Mouse (Mus musculus) lung, postnatal 4 days (tissue): Measurements from ENCODE around the gene Arhgap8.
"Not testable (repeated sequence)": the region's sequence is repeated elsewhere in the genome, so short reads cannot be mapped to it uniquely, and the experiment has no call there.

Experiments
- DNase-seq, 2 experiments: peaks; one replicate each; pipeline ENCODE4 v3.0.0; 2021

Arhgap8 gene

GRCm38 (mm10) chr15:84698189-84698588, 21.7 kb upstream of the Arhgap8 start:
- no peak for DNase-seq

GRCm38 (mm10) chr15:84700147-84700794, 19.6 kb upstream of the Arhgap8 start:
- DNase-seq = peak; percentile 68 to 79

GRCm38 (mm10) chr15:84701947-84702346, 17.9 kb upstream of the Arhgap8 start:
- DNase-seq = peak; percentile 58 to 66

- peak; percentile 36 to 66 for DNase-seq
Measured at GRCm38 (mm10) chr15:84702391-84703345, 17.2 kb upstream of the Arhgap8 start.

- DNase-seq = no peak
Measured at GRCm38 (mm10) chr15:84703992-84704391, 15.9 kb upstream of the Arhgap8 start.

GRCm38 (mm10) chr15:84705351-84705901, 14.4 kb upstream of the Arhgap8 start:
- DNase-seq = no peak

- no peak for DNase-seq
Measured at GRCm38 (mm10) chr15:84706983-84707619, 12.8 kb upstream of the Arhgap8 start.

GRCm38 (mm10) chr15:84712566-84713405, 7.1 kb upstream of the Arhgap8 start:
- DNase-seq = peak in 1 of 2 experiments; percentile 36

GRCm38 (mm10) chr15:84714730-84715129, 5.1 kb upstream of the Arhgap8 start:
- peak; percentile 92 to 96 for DNase-seq

GRCm38 (mm10) chr15:84715132-84715531, 4.7 kb upstream of the Arhgap8 start:
- DNase-seq = no peak

GRCm38 (mm10) chr15:84717570-84718270, 2.1 kb upstream of the Arhgap8 start:
- DNase-seq = not testable (repeated sequence)

GRCm38 (mm10) chr15:84718785-84719184, 1.1 kb upstream of the Arhgap8 start:
- DNase-seq = no peak

GRCm38 (mm10) chr15:84720291-84721204, 696 bp downstream of the Arhgap8 start:
- DNase-seq = peak; percentile 61 to 70

- DNase-seq = not testable (repeated sequence)
Measured at GRCm38 (mm10) chr15:84723656-84724055, 3.8 kb downstream of the Arhgap8 start.

- DNase-seq = peak; percentile 53 to 58
Measured at GRCm38 (mm10) chr15:84724199-84724598, 4.3 kb downstream of the Arhgap8 start.

GRCm38 (mm10) chr15:84729685-84730084, 9.8 kb downstream of the Arhgap8 start:
- no peak for DNase-seq

- DNase-seq = no peak
Measured at GRCm38 (mm10) chr15:84730893-84731292, 11.0 kb downstream of the Arhgap8 start.

- no peak for DNase-seq
Measured at GRCm38 (mm10) chr15:84731676-84732424, 12.0 kb downstream of the Arhgap8 start.

- no peak for DNase-seq
Measured at GRCm38 (mm10) chr15:84732425-84732749, 12.5 kb downstream of the Arhgap8 start.
